Mouse (Mus musculus) c-Kit-negative CD71-positive TER-119-positive erythroid progenitor cells, embryonic 14.5 days (primary cell): ENCODE data around the gene Vmn2r39.
"Not testable (repeated sequence)": the region's sequence is repeated elsewhere in the genome, so short reads cannot be mapped to it uniquely, and the experiment has no call there.

Source experiments
- DNase-seq: peaks from one replicate; pipeline ENCODE4 v3.0.0-alpha.2; 2013; ENCODE audit warnings: low read depth, low spot score

Vmn2r39 gene

GRCm38 (mm10) chr7:9030698-9031097 is at the start of gene Vmn2r39:
Vmn2r39 (minus strand) TSS chr7:9030798.
- not testable (repeated sequence) for DNase-seq

DNA sequence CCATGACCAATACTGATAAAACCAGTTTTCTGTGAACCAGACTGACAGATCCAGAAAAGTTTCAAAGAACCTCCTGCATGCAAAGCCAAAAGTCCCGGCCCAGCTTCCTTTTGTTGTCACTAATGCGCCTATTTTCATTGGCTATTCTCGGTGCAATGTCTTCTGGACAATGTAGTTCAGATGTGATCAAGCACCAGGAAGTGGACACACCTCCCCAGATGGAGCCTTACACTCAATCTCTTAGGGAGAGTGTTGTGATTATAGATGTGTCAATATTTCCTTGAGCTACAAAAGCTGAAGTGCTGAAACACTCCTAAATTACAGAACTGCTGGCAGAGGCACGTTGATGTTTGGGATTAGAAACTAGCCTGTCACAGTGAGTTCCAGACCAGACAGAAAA is 34.8 kb upstream of the Vmn2r39 start:
- not testable (repeated sequence) for DNase-seq
